Mouse (Mus musculus) left cerebral cortex, adult 2 months (tissue): ENCODE measurements around the gene Rimbp2. TPM values are rescaled to one million over a fixed set of nuclear protein-coding genes. Genes with fewer than 3 reads are reported as not detected.
A peak's percentile ranks its signal among the peaks of the same experiment; 100 is the strongest.

Experiments
- DNase-seq, 2 experiments: peaks; one replicate each; pipeline ENCODE4 v3.0.0; 2021 to 2022; ENCODE audit warnings: low spot score in 2 of 2, mixed read lengths in 1 of 2; ENCODE audit errors: extremely low spot score in 1 of 2
- H3K27ac ChIP-seq: fragments of 200-600 bp; 2 replicates; pipeline ENCODE4 v1.8.1; 2022
- H3K4me3 ChIP-seq: fragments of 200-600 bp; 2 replicates; pipeline ENCODE4 v1.8.1; 2022
- CTCF ChIP-seq: fragments of 200-600 bp; IDR thresholded peaks from 2 replicates; pipeline ENCODE4 v1.8.1; 2022; ENCODE audit warnings: antibody characterized with exemption, mild to moderate bottlenecking, moderate library complexity
- intact Hi-C: fragments of 180-260 bp; cut with DNase I; formaldehyde crosslinking; loops from one replicate; pipeline ENCODE4 v1.15.1; 2025
- total RNA-seq, 2 experiments: library from RNA; stranded (reverse); gene quantifications; 2 replicates each; pipeline ENCODE4 v1.2.3; 2021

Gene Rimbp2
- total RNA-seq, 2 experiments from 2014 or later = 142 to 147 TPM

- intact Hi-C loops = loop anchor here (5.0 kb wide), 2 partner anchors 106 to 166 kb away; no protein-coding TSS in a partner anchor
- Histone ChIP-seq H3K4me3 (no peak overlapping the region), H3K27ac (peak overlapping the region; percentile 40)
- DNase-seq = peak; percentile 68 to 81
- no peak for TF ChIP-seq CTCF
Observed at GRCm38 (mm10) chr5:128806296-128806998, 146.8 kb downstream of the Rimbp2 start.

GRCm38 (mm10) chr5:128805092-128805491, 148.2 kb downstream of the Rimbp2 start:
- Histone ChIP-seq H3K27ac (no peak overlapping the region), H3K4me3 (no peak overlapping the region)
- intact Hi-C loops = loop anchor here (5.0 kb wide), 2 partner anchors 107 to 167 kb away; no protein-coding TSS in a partner anchor
- TF ChIP-seq CTCF = no peak
- no peak for DNase-seq

GRCm38 (mm10) chr5:128800592-128800991, 152.7 kb downstream of the Rimbp2 start:
- H3K4me3 ChIP-seq = no peak overlapping the region
- intact Hi-C loops = no loop called here
- TF ChIP-seq CTCF = no peak
- no peak overlapping the region for H3K27ac ChIP-seq
- DNase-seq = peak in 1 of 2 experiments; percentile 47

DNA sequence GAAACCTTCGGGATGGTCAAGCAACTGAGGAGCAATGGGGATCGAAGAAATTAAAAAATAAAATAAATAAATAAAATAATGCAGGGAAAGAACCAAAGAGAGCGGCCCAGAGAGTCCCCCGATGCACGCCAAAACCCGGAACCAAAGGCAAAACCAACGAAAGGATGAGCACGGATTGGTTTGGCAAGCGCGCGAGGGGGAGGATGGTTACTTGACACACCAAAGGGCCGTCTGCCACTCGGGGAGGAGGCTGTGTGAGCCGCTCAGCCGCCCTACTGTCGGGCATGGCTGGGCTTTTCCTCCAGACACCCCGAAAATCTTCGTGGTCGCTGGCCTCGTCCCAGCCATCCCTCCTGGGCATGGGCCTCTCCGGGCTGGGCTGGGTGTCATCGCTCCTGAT, 171.7 kb downstream of the Rimbp2 start:
- Histone ChIP-seq H3K27ac (no peak overlapping the region), H3K4me3 (no peak overlapping the region)
- intact Hi-C loops = no loop called here
- no peak for DNase-seq
- no peak for TF ChIP-seq CTCF

- H3K4me3 ChIP-seq = no peak overlapping the region
- TF ChIP-seq CTCF = peak; percentile 21
- no peak for DNase-seq
- intact Hi-C loops = no loop called here
- H3K27ac ChIP-seq = no peak overlapping the region
Observed at GRCm38 (mm10) chr5:128776386-128776785, 176.9 kb downstream of the Rimbp2 start.

DNA sequence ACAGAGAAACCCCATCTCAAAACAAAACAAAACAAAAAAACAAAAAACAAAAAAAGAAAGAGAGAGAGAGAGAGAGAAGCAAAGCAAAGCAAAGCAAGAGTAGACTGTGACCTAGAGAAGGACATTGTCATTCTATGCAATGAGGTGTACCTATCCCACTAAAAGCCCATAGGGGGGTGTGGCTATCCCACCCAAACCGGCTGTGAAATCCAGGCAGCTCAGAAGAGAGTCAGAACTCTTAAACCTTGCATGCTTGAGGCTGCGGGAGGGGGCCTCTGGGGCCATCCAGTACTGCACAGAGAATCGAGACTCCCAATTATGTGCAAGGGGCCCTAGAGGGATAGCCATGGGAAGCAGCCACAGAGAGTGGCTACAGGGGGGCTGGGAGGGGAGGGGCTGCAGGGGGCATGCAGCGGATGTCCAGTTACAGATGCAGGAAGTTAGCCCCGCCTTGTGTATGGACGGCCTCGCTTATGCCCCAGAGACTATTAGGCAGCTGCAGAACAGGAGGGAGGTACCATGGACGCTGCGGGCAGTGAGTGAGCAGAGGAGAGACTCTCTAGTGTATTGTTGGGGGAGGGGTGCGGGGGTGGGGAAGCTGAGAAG, 184.2 kb downstream of the Rimbp2 start:
- no peak for DNase-seq
- intact Hi-C loops = no loop called here
- Histone ChIP-seq H3K27ac (no peak overlapping the region), H3K4me3 (no peak overlapping the region)
- no peak for TF ChIP-seq CTCF

GRCm38 (mm10) chr5:128761118-128761517, 192.2 kb downstream of the Rimbp2 start:
- Histone ChIP-seq H3K27ac (no peak overlapping the region), H3K4me3 (no peak overlapping the region)
- no peak for DNase-seq
- TF ChIP-seq CTCF = no peak
- intact Hi-C loops = no loop called here

DNA sequence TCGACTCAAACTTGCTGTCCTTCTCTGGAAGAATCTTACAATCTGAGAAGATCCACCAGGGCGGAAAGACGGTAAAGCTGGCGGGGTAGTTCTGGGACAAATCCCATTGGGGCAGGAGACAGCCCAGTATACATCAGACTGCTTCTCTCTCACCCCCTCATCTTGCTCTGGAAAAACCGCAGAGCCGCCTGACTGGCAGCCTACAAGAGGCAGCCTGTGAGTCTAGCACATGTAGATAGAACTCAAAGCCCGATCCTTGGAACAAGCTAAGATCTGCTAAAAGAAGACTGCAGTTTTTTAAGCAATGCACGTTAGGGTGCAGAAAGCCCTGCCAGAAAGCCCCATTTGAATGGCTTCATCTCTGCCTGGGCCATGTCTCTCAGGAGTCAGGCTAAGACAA, 207.0 kb downstream of the Rimbp2 start:
- intact Hi-C loops = no loop called here
- TF ChIP-seq CTCF = no peak
- DNase-seq = no peak
- no peak overlapping the region for H3K27ac ChIP-seq
- no peak overlapping the region for H3K4me3 ChIP-seq

DNA sequence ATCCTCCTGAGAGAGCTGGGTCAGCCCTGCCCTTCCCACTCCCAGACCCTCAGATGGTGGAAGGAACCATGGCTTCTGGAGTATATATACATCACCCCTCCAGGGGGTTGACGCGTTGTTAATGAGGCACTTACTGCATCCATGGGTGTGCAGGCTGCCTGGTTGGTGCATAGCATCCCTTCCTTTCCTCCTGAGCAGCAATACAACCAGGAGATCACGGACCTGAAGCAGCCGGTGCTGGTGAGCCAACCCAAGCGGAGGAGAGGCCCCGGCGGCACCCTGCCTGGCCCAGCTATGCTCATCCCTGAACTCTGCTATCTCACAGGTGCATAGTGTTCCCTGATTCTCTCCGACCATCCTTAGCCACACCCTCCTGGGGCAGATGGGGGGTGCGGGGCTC, 208.1 kb downstream of the Rimbp2 start:
- Histone ChIP-seq H3K4me3 (no peak overlapping the region), H3K27ac (no peak overlapping the region)
- intact Hi-C loops = no loop called here
- no peak for DNase-seq
- no peak for TF ChIP-seq CTCF

DNA sequence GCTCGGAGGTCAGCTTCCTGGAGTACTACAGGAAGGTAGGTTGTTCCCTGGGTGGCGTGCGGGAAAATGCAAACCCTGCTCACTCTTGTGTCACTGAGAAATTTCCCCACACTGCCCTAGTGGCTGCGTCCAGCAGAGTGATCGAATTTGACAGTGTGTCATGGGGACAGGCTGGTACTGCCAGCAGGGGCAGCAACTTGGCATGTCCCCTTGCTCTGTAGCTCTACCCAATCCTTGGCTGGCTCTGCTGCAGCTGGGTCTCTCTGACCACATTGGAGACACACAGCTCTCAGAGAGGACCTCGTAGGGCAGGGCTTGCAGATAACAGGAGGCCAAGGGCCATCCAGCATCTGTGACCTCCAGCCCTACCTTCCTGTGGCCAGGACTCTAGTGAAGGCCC, 208.9 kb downstream of the Rimbp2 start:
- DNase-seq = no peak
- intact Hi-C loops = no loop called here
- Histone ChIP-seq H3K27ac (no peak overlapping the region), H3K4me3 (no peak overlapping the region)
- TF ChIP-seq CTCF = no peak

DNA sequence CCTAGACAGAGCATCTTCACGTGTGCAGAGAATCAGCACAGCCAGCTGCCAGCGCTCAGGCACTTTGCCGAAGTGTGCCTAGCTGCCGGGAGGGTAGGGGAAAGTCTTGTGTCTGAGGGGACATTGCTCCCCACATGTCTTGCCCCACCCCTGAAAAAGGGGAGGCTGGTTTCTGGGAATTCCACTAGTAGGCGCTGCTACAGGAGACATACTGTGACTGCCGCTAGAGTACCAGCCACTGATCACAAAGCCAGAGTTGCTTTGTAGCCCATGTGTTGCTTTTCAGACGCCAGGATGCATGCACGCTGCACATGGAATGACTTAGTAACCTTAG, 213.5 kb downstream of the Rimbp2 start:
- Histone ChIP-seq H3K4me3 (no peak overlapping the region), H3K27ac (no peak overlapping the region)
- no peak for DNase-seq
- intact Hi-C loops = no loop called here
- peak; percentile 36 for TF ChIP-seq CTCF

GRCm38 (mm10) chr5:128739168-128739837, 214.0 kb downstream of the Rimbp2 start:
- no peak overlapping the region for H3K4me3 ChIP-seq
- TF ChIP-seq CTCF = no peak
- no peak for DNase-seq

GRCm38 (mm10) chr5:128735921-128736320, 217.4 kb downstream of the Rimbp2 start:
- DNase-seq = no peak
- Histone ChIP-seq H3K27ac (no peak overlapping the region), H3K4me3 (no peak overlapping the region)
- intact Hi-C loops = no loop called here
- TF ChIP-seq CTCF = no peak

More at GRCm38 (mm10) chr5:128739168-128739837, 214.0 kb downstream of the Rimbp2 start:
- intact Hi-C loops = no loop called here
- no peak overlapping the region for H3K27ac ChIP-seq
